Mouse (Mus musculus): ENCODE measurements at regions not wholly inside any gene's neighbourhood (a gene's known extent, or its start where the extent isn't known, plus 50 kb on each side); places are given as distances from the start of the nearest gene placed in this dataset.
"Not testable (repeated sequence)": the region's sequence is repeated elsewhere in the genome, so short reads cannot be mapped to it uniquely, and the experiment has no call there.

- no peak for DNase-seq
Measured at GRCm38 (mm10) chr13:5373191-5373590, 488.1 kb upstream of the Klf6 start.

- no peak for DNase-seq
Measured at GRCm38 (mm10) chr13:5408226-5408804, 453.0 kb upstream of the Klf6 start.

- no peak for DNase-seq
Measured at GRCm38 (mm10) chr13:5412052-5412451, 449.2 kb upstream of the Klf6 start.

GRCm38 (mm10) chr13:5413009-5413408, 448.3 kb upstream of the Klf6 start:
- not testable (repeated sequence) for DNase-seq

- DNase-seq = no peak
Measured at GRCm38 (mm10) chr13:5424110-5424509, 437.2 kb upstream of the Klf6 start.

- DNase-seq = no peak
Measured at GRCm38 (mm10) chr13:5425491-5426232, 435.6 kb upstream of the Klf6 start.

- DNase-seq = no peak
Measured at GRCm38 (mm10) chr13:5433652-5434051, 427.6 kb upstream of the Klf6 start.

- no peak for DNase-seq
Measured at GRCm38 (mm10) chr13:5435131-5435530, 426.2 kb upstream of the Klf6 start.

GRCm38 (mm10) chr13:5436191-5436590, 425.1 kb upstream of the Klf6 start:
- DNase-seq = no peak

GRCm38 (mm10) chr13:5440454-5440853, 420.8 kb upstream of the Klf6 start:
- DNase-seq = no peak

- no peak for DNase-seq
Measured at GRCm38 (mm10) chr13:5444759-5445478, 416.4 kb upstream of the Klf6 start.

GRCm38 (mm10) chr13:5448601-5449000, 412.7 kb upstream of the Klf6 start:
- no peak for DNase-seq

GRCm38 (mm10) chr13:5480779-5481178, 380.5 kb upstream of the Klf6 start:
- no peak for DNase-seq

GRCm38 (mm10) chr13:5492266-5492665, 369.0 kb upstream of the Klf6 start:
- DNase-seq = no peak

GRCm38 (mm10) chr13:5497535-5497934, 363.7 kb upstream of the Klf6 start:
- DNase-seq = no peak

GRCm38 (mm10) chr13:5511784-5512183, 349.5 kb upstream of the Klf6 start:
- DNase-seq = no peak

GRCm38 (mm10) chr13:5515552-5515951, 345.7 kb upstream of the Klf6 start:
- DNase-seq = no peak

- no peak for DNase-seq
Measured at GRCm38 (mm10) chr13:5516088-5516487, 345.2 kb upstream of the Klf6 start.

GRCm38 (mm10) chr13:5519181-5519580, 342.1 kb upstream of the Klf6 start:
- DNase-seq = no peak

- no peak for DNase-seq
Measured at GRCm38 (mm10) chr13:5519600-5519999, 341.7 kb upstream of the Klf6 start.

- DNase-seq = no peak
Measured at GRCm38 (mm10) chr13:5527400-5527799, 333.9 kb upstream of the Klf6 start.

GRCm38 (mm10) chr13:5540321-5540720, 321.0 kb upstream of the Klf6 start:
- DNase-seq = no peak

GRCm38 (mm10) chr13:5545521-5545920, 315.8 kb upstream of the Klf6 start:
- no peak for DNase-seq

- no peak for DNase-seq
Measured at GRCm38 (mm10) chr13:5546011-5546410, 315.3 kb upstream of the Klf6 start.

Measured in kidney, adult 18-20 months (tissue).